Comparison of ENCODE assay signal across 22 mouse cellular contexts in genomic region chr2:169778740-169779345, GRCm38 (mm10).
A peak's percentile ranks its signal among the peaks of the same experiment; 100 is the strongest.
DNase-seq lines count a peak whose midpoint lies in the region; ATAC-seq lines count a peak whose summit lies in the region.
"Had no signal": no experiment of that assay in that cellular context is flagged by ENCODE, and none has a peak within 500 bp of the region (broad histone marks: within the 10 kb centered on the region; RNA-seq: fewer than 3 reads in every experiment).

No protein-coding gene starts in this region.

- H3K27ac ChIP-seq in intestine, embryonic 16.5 days (ENCODE audit: low read length) = no peak overlapping the region
- no peak overlapping the region for H3K27ac ChIP-seq in hindbrain, embryonic 16.5 days (ENCODE audit: low read depth, low read length)
- H3K27ac ChIP-seq: embryonic facial prominence, embryonic 13.5 days; forebrain, embryonic 12.5 days; heart, embryonic 13.5 days; hindbrain, embryonic 15.5 days had no signal

- no peaks in the 10 kb centered on the region for H3K9me3 ChIP-seq in intestine, embryonic 16.5 days (ENCODE audit: control insufficient read depth, low read length)
- no peaks in the 10 kb centered on the region for H3K9me3 ChIP-seq in hindbrain, embryonic 16.5 days (ENCODE audit: control insufficient read depth, low read length)
- H3K9me3 ChIP-seq: embryonic facial prominence, embryonic 13.5 days; forebrain, embryonic 12.5 days; heart, embryonic 13.5 days; hindbrain, embryonic 15.5 days had no signal

- WGBS in intestine, embryonic 16.5 days = 86% methylated on average over 6 of the region's 6 CpGs
- 93% methylated on average over 6 of the region's 6 CpGs for WGBS in hindbrain, embryonic 16.5 days

- no peak for ATAC-seq in intestine, embryonic 16.5 days
- ATAC-seq in hindbrain, embryonic 16.5 days = no peak
- ATAC-seq: forebrain, postnatal 0 days; intestine, postnatal 0 days; Patski had no signal

- H3K4me3 ChIP-seq in intestine, embryonic 16.5 days (ENCODE audit: low read length) = no peak overlapping the region
- H3K4me3 ChIP-seq in hindbrain, embryonic 16.5 days (ENCODE audit: low read length) = no peak overlapping the region
- H3K4me3 ChIP-seq: embryonic facial prominence, embryonic 13.5 days; forebrain, embryonic 12.5 days; heart, embryonic 13.5 days; hindbrain, embryonic 15.5 days had no signal

- no peak overlapping the region for H3K9ac ChIP-seq in intestine, embryonic 16.5 days (ENCODE audit: low read depth, low read length)
- H3K9ac ChIP-seq in hindbrain, embryonic 16.5 days (ENCODE audit: low read depth, low read length) = no peak overlapping the region
- H3K9ac ChIP-seq: embryonic facial prominence, embryonic 13.5 days; forebrain, embryonic 12.5 days; forebrain, postnatal 0 days; heart, embryonic 13.5 days; hindbrain, embryonic 15.5 days had no signal

- no peaks in the 10 kb centered on the region for H3K36me3 ChIP-seq in intestine, embryonic 16.5 days (ENCODE audit: control insufficient read depth, insufficient read depth, low read length)
- H3K36me3 ChIP-seq in hindbrain, embryonic 16.5 days (ENCODE audit: control insufficient read depth, insufficient read depth, low read length) = no peaks in the 10 kb centered on the region
- H3K36me3 ChIP-seq: embryonic facial prominence, embryonic 13.5 days; forebrain, embryonic 12.5 days; heart, embryonic 13.5 days; hindbrain, embryonic 15.5 days had no signal

- no peaks in the 10 kb centered on the region for H3K27me3 ChIP-seq in intestine, embryonic 16.5 days (replicated peaks; ENCODE audit: control insufficient read depth, insufficient read depth, low read length)
- H3K27me3 ChIP-seq in hindbrain, embryonic 16.5 days (replicated peaks; ENCODE audit: control insufficient read depth, insufficient read depth, low read length) = no peaks in the 10 kb centered on the region
- H3K27me3 ChIP-seq: CH12.LX; embryonic facial prominence, embryonic 13.5 days; hindbrain, embryonic 15.5 days; Patski had no signal

- no peak overlapping the region for H3K4me2 ChIP-seq in intestine, embryonic 16.5 days (ENCODE audit: low read depth, low read length)
- no peak overlapping the region for H3K4me2 ChIP-seq in hindbrain, embryonic 16.5 days (ENCODE audit: low read length)
- H3K4me2 ChIP-seq: embryonic facial prominence, embryonic 13.5 days; forebrain, embryonic 12.5 days; heart, embryonic 13.5 days; hindbrain, embryonic 15.5 days had no signal

- peak; percentile 61 for DNase-seq in CD4-positive, CD25-positive, alpha-beta regulatory T cell, adult 2 months (ENCODE audit: low read depth, low spot score)
- peak; percentile 33 for DNase-seq in T-cell, adult 2 months (ENCODE audit: low spot score)
- DNase-seq in induced T-regulatory cell, adult 2 months (ENCODE audit: low read depth) = peak; percentile 63
- DNase-seq in naive thymus-derived CD4-positive, alpha-beta T cell, adult 2 months (ENCODE audit: low read depth) = peak; percentile 68
- no peak for DNase-seq in layer of hippocampus, postnatal 25 days (ENCODE audit: extremely low spot score in 1 of 2, low spot score in 1 of 2)
- DNase-seq: adrenal gland, postnatal 10 days; cerebellum, adult 11-12 months; cerebellum, adult 9-10 months; cerebellum, postnatal 25 days; forebrain, postnatal 0 days; gastrocnemius, postnatal 14 days; heart, adult 11 months; heart, postnatal 36 days had no signal

- peaks cover 24% of the 10 kb centered on the region for H3K4me1 ChIP-seq in intestine, embryonic 16.5 days (ENCODE audit: control insufficient read depth, insufficient read depth, low read length)
- H3K4me1 ChIP-seq in hindbrain, embryonic 16.5 days (ENCODE audit: control insufficient read depth, insufficient read depth, low read depth, low read length) = peaks cover 5% of the 10 kb centered on the region
- H3K4me1 ChIP-seq: forebrain, embryonic 12.5 days had no signal

Comparison
In these comparisons a context has a peak if more than half of its experiments do, and no peak if none do; other contexts are left out.
1. DNase-seq: peak in CD4-positive, CD25-positive, alpha-beta regulatory T cell, adult 2 months (single experiment), T-cell, adult 2 months (single experiment), induced T-regulatory cell, adult 2 months (single experiment) and naive thymus-derived CD4-positive, alpha-beta T cell, adult 2 months (single experiment); none in layer of hippocampus, postnatal 25 days (0 of 2).